In the genomic region with DNA sequence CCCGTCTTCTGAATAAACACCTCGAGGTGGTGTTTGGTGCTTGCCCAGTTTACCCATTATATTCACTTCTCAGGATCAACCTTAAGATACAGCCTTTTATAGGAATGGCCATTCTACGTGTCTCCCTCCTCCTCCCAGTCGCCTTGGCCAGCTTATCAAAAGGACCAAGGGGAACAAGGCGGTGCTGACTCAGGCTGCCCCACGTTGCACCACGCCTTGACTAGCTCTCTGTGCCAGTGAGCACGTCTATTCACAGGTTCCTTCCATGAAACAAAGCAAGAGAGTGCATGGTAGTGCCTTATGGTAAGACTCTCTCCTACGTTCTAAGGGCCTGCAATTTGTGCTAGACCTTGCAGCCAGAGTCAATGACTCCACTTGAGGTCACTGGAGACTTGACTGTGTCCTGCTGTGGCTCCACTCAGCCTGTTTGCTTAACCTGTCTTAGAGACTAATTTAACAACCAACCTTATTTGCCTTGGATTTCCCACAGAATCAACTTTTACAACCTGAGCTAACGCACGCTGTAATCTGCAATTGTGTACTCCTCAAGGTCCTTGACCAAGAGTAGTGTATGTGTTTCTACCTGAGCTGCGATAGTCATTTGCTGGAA, we compare ENCODE assay signal across 22 mouse cellular contexts.
A peak's percentile ranks its signal among the peaks of the same experiment; 100 is the strongest.
DNase-seq lines count a peak whose midpoint lies in the region; ATAC-seq lines count a peak whose summit lies in the region.
"Had no signal": no experiment of that assay in that cellular context is flagged by ENCODE, and none has a peak within 500 bp of the region (broad histone marks: within the 10 kb centered on the region; RNA-seq: fewer than 3 reads in every experiment).

No protein-coding gene starts in this region.

- H3K9me3 ChIP-seq in liver, embryonic 11.5 days (ENCODE audit: control insufficient read depth, low read length): no peaks in the 10 kb centered on the region
- no peaks in the 10 kb centered on the region for H3K9me3 ChIP-seq in stomach, embryonic 16.5 days (replicated peaks; ENCODE audit: control insufficient read depth, low read length)
- H3K9me3 ChIP-seq: forebrain, embryonic 12.5 days; hindbrain, embryonic 10.5 days; limb, embryonic 12.5 days; midbrain, embryonic 13.5 days; neural tube, embryonic 13.5 days had no signal

- no peaks in the 10 kb centered on the region for H3K36me3 ChIP-seq in liver, embryonic 11.5 days (ENCODE audit: control insufficient read depth, insufficient read depth, low read length)
- H3K36me3 ChIP-seq in stomach, embryonic 16.5 days (ENCODE audit: control insufficient read depth, insufficient read depth, low read length): no peaks in the 10 kb centered on the region
- H3K36me3 ChIP-seq: forebrain, embryonic 12.5 days; hindbrain, embryonic 10.5 days; limb, embryonic 12.5 days; midbrain, embryonic 13.5 days; neural tube, embryonic 13.5 days had no signal

- DNase-seq in lung, adult 18-20 months: peak; percentile 62 to 72
- DNase-seq in lung, postnatal 10 days: no peak
- DNase-seq in liver, embryonic 11.5 days (ENCODE audit: low spot score): no peak
- peak; percentile 72 for DNase-seq in lung, postnatal 25 days (ENCODE audit: low spot score)
- no peak for DNase-seq in cerebellum, adult 9-10 months
- DNase-seq in left cerebral cortex, adult 9 months (ENCODE audit: low spot score in 2 of 2): no peak
- no peak for DNase-seq in right cerebral cortex, postnatal 25 days
- DNase-seq: adrenal gland, postnatal 36 days; cerebellum, adult 18-20 months; cerebellum, postnatal 36 days; gastrocnemius, postnatal 25 days; kidney, postnatal 4 days; layer of hippocampus, adult 9-11 months had no signal

- no peak overlapping the region for H3K4me2 ChIP-seq in liver, embryonic 11.5 days
- no peak overlapping the region for H3K4me2 ChIP-seq in stomach, embryonic 16.5 days (ENCODE audit: low read depth, low read length)
- H3K4me2 ChIP-seq: forebrain, embryonic 12.5 days; limb, embryonic 12.5 days; midbrain, embryonic 13.5 days; neural tube, embryonic 13.5 days had no signal

- ATAC-seq in liver, embryonic 11.5 days (replicated peaks; ENCODE audit: low FRiP score): peak; percentile 73
- ATAC-seq in stomach, embryonic 16.5 days (ENCODE audit: insufficient read depth, low FRiP score): peak; percentile 72; the same call in 1 of the 2 replicates
- ATAC-seq: activated CD4-positive, CD25-positive, alpha-beta regulatory T cell, adult 4 months; CD4-positive, CD25-positive, alpha-beta regulatory T cell, adult 4 months; midbrain, embryonic 13.5 days had no signal

- H3K4me1 ChIP-seq in liver, embryonic 11.5 days (replicated peaks; ENCODE audit: control insufficient read depth, insufficient read depth, low read length): peaks cover 19% of the 10 kb centered on the region
- peaks cover 10% of the 10 kb centered on the region; the same call in 1 of the 2 replicates for H3K4me1 ChIP-seq in stomach, embryonic 16.5 days (ENCODE audit: control insufficient read depth, insufficient read depth, low read length)

- WGBS in liver, embryonic 11.5 days: 68% methylated on average over 12 of the region's 12 CpGs
- 74% methylated on average over 12 of the region's 12 CpGs for WGBS in stomach, embryonic 16.5 days

- no peak overlapping the region for H3K27ac ChIP-seq in liver, embryonic 11.5 days (ENCODE audit: low read depth, low read length)
- peak overlapping the region; percentile 78 for H3K27ac ChIP-seq in stomach, embryonic 16.5 days (ENCODE audit: low read length)
- H3K27ac ChIP-seq: forebrain, embryonic 12.5 days; hindbrain, embryonic 10.5 days; limb, embryonic 12.5 days; macrophage; midbrain, embryonic 13.5 days; neural tube, embryonic 13.5 days had no signal

- no peaks in the 10 kb centered on the region for H3K27me3 ChIP-seq in liver, embryonic 11.5 days (replicated peaks; ENCODE audit: control insufficient read depth, insufficient read depth, low read length)
- no peaks in the 10 kb centered on the region for H3K27me3 ChIP-seq in stomach, embryonic 16.5 days (ENCODE audit: control insufficient read depth, insufficient read depth, low read length)
- H3K27me3 ChIP-seq: forebrain, embryonic 12.5 days; limb, embryonic 12.5 days; midbrain, embryonic 13.5 days; neural tube, embryonic 13.5 days had no signal

- H3K4me3 ChIP-seq in liver, embryonic 11.5 days (ENCODE audit: low read depth, low read length): no peak overlapping the region
- H3K4me3 ChIP-seq in stomach, embryonic 16.5 days (replicated peaks; ENCODE audit: low read length): no peak overlapping the region
- H3K4me3 ChIP-seq: forebrain, embryonic 12.5 days; hindbrain, embryonic 10.5 days; limb, embryonic 12.5 days; midbrain, embryonic 13.5 days; neural tube, embryonic 13.5 days had no signal

- no peak overlapping the region for H3K9ac ChIP-seq in liver, embryonic 11.5 days (ENCODE audit: low read depth, low read length)
- H3K9ac ChIP-seq in stomach, embryonic 16.5 days (ENCODE audit: low read length): no peak overlapping the region
- H3K9ac ChIP-seq: forebrain, embryonic 12.5 days; limb, embryonic 12.5 days; midbrain, embryonic 13.5 days; neural tube, embryonic 13.5 days had no signal

Comparison
In these comparisons a context has a peak if more than half of its experiments do, and no peak if none do; other contexts are left out.
1. DNase-seq: peak in lung, adult 18-20 months (2 of 2) and lung, postnatal 25 days (single experiment); none in lung, postnatal 10 days (single experiment), liver, embryonic 11.5 days (single experiment), cerebellum, adult 9-10 months (single experiment), left cerebral cortex, adult 9 months (0 of 2) and right cerebral cortex, postnatal 25 days (single experiment).